Mouse (Mus musculus) MEL (cell line): ENCODE results near the gene Slc22a5. TPM values are rescaled to one million over a fixed set of nuclear protein-coding genes. Genes with fewer than 3 reads are reported as not detected.

Experiments used
- DNase-seq: peaks from one replicate; pipeline ENCODE4 v3.0.0; 2011; ENCODE audit warnings: low read depth, low spot score
- H3K27ac ChIP-seq: 2 replicates; pipeline ENCODE4 v1.5.1; 2012; ENCODE audit warnings: low read depth, mild to moderate bottlenecking, control low read depth, low read length, moderate library complexity; ENCODE audit not compliant: control insufficient read depth
- H3K27me3 ChIP-seq, 2 experiments: fragments of 150-350 bp in 1 of 2; sonication (generic) in 1 of 2; 2 replicates each; pipeline ENCODE4 v1.6.1; 2012; ENCODE audit warnings: low read length in 2 of 2, mild to moderate bottlenecking in 2 of 2, improper control_type of control experiment in 1 of 2, moderate library complexity in 1 of 2; ENCODE audit not compliant: insufficient read depth in 2 of 2, control insufficient read depth in 1 of 2
- H3K36me3 ChIP-seq, 2 experiments: 2 replicates each; pipeline ENCODE4 v1.6.1; 2012 to 2014; ENCODE audit warnings: low read length in 2 of 2, improper control_type of control experiment in 1 of 2, inconsistent platforms in 1 of 2, mild to moderate bottlenecking in 1 of 2; ENCODE audit not compliant: insufficient read depth in 2 of 2, control insufficient read depth in 1 of 2
- H3K4me1 ChIP-seq, 2 experiments: fragments of 150-350 bp in 1 of 2; sonication (generic) in 1 of 2; 2 replicates each; pipeline ENCODE4 v1.6.1; 2012; ENCODE audit warnings: low read length in 2 of 2, improper control_type of control experiment in 1 of 2, mild to moderate bottlenecking in 1 of 2; ENCODE audit not compliant: insufficient read depth in 2 of 2, control insufficient read depth in 1 of 2
- H3K4me3 ChIP-seq, 2 experiments: fragments of 150-350 bp in 1 of 2; sonication (generic) in 1 of 2; 2 replicates each; pipeline ENCODE4 v1.5.1; 2012; ENCODE audit warnings: low read depth in 2 of 2, low read length in 2 of 2, mild to moderate bottlenecking in 2 of 2, moderate library complexity in 2 of 2, control low read depth in 1 of 2, improper control_type of control experiment in 1 of 2; ENCODE audit not compliant: control insufficient read depth in 1 of 2, insufficient read depth in 1 of 2
- H3K79me2 ChIP-seq: 2 replicates; pipeline ENCODE4 v1.6.1; 2012; ENCODE audit warnings: mild to moderate bottlenecking, low read length, moderate library complexity; ENCODE audit not compliant: control insufficient read depth, poor library complexity, insufficient read depth
- H3K9ac ChIP-seq: 2 replicates; pipeline ENCODE4 v1.6.1; 2012; ENCODE audit warnings: low read depth, mild to moderate bottlenecking, control low read depth, low read length, moderate library complexity; ENCODE audit not compliant: control insufficient read depth, poor library complexity, severe bottlenecking
- H3K9me3 ChIP-seq: fragments of 150-350 bp; sonication (generic); replicated peaks from 2 replicates; pipeline ENCODE4 v1.6.1; 2012; ENCODE audit warnings: mild to moderate bottlenecking, low read length, improper control_type of control experiment, moderate library complexity; ENCODE audit not compliant: insufficient read depth
- BHLHE40 ChIP-seq: IDR thresholded peaks from 2 replicates; pipeline ENCODE4 v1.6.1; 2012; ENCODE audit warnings: low read depth, mild to moderate bottlenecking, inconsistent platforms, low read length, improper control_type of control experiment, borderline replicate concordance
- CHD1 ChIP-seq: IDR thresholded peaks from 2 replicates; pipeline ENCODE4 v1.6.1; 2012; ENCODE audit warnings: low read depth, mild to moderate bottlenecking, inconsistent platforms, low read length, improper control_type of control experiment
- CHD2 ChIP-seq: IDR thresholded peaks from 2 replicates; pipeline ENCODE4 v1.6.1; 2011; ENCODE audit warnings: low read length, improper control_type of control experiment
- E2F4 ChIP-seq: IDR thresholded peaks from 2 replicates; pipeline ENCODE4 v1.6.1; 2011; ENCODE audit warnings: low read depth, low read length, improper control_type of control experiment, borderline replicate concordance
- ELF1 ChIP-seq: IDR thresholded peaks from 2 replicates; pipeline ENCODE4 v1.6.1; 2014; ENCODE audit warnings: low read depth, mild to moderate bottlenecking, inconsistent platforms, low read length, improper control_type of control experiment, moderate library complexity
- EP300 ChIP-seq, 2 experiments: IDR thresholded peaks; 2 replicates each; pipeline ENCODE4 v1.6.1; 2011; ENCODE audit warnings: improper control_type of control experiment in 2 of 2, low read length in 2 of 2, low read depth in 1 of 2, mild to moderate bottlenecking in 1 of 2
- GABPA ChIP-seq: IDR thresholded peaks from 2 replicates; pipeline ENCODE4 v1.6.1; 2012; ENCODE audit warnings: low read depth, mild to moderate bottlenecking, inconsistent platforms, low read length, improper control_type of control experiment, moderate library complexity
- GATA1 ChIP-seq: IDR thresholded peaks from 2 replicates; pipeline ENCODE4 v1.6.1; 2011; ENCODE audit warnings: low read depth, low read length, improper control_type of control experiment
- HCFC1 ChIP-seq: IDR thresholded peaks from 2 replicates; pipeline ENCODE4 v1.6.1; 2012; ENCODE audit warnings: low read depth, mild to moderate bottlenecking, inconsistent platforms, low read length, improper control_type of control experiment, moderate library complexity
- JUND ChIP-seq: IDR thresholded peaks from 2 replicates; pipeline ENCODE4 v1.6.1; 2011; ENCODE audit warnings: low read depth, mild to moderate bottlenecking, improper control_type of control experiment, low read length
- MAFK ChIP-seq: IDR thresholded peaks from 2 replicates; pipeline ENCODE4 v1.6.1; 2011; ENCODE audit warnings: low read depth, mild to moderate bottlenecking, low read length, improper control_type of control experiment, borderline replicate concordance
- MEF2A ChIP-seq: IDR thresholded peaks from 2 replicates; pipeline ENCODE4 v1.6.1; 2014; ENCODE audit warnings: low read depth, mild to moderate bottlenecking, inconsistent platforms, low read length, improper control_type of control experiment; ENCODE audit not compliant: poor library complexity, insufficient replicate concordance, severe bottlenecking; ENCODE audit errors: extremely low read depth
- MXI1 ChIP-seq: IDR thresholded peaks from 2 replicates; pipeline ENCODE4 v1.6.1; 2011; ENCODE audit warnings: mild to moderate bottlenecking, low read depth, low read length, improper control_type of control experiment
- MYC ChIP-seq: IDR thresholded peaks from 2 replicates; pipeline ENCODE4 v1.6.1; 2011; ENCODE audit warnings: low read depth, mild to moderate bottlenecking, low read length, improper control_type of control experiment, moderate library complexity
- NELFE ChIP-seq: IDR thresholded peaks from 2 replicates; pipeline ENCODE4 v1.6.1; 2011; ENCODE audit warnings: low read depth, low read length, improper control_type of control experiment
- POLR2A ChIP-seq, 2 experiments: IDR thresholded peaks; 2 replicates each; pipeline ENCODE4 v1.6.1; 2011 to 2012; ENCODE audit warnings: low read length in 2 of 2, mild to moderate bottlenecking in 2 of 2, control low read depth in 1 of 2, improper control_type of control experiment in 1 of 2, low read depth in 1 of 2, moderate library complexity in 1 of 2; ENCODE audit not compliant: control insufficient read depth in 1 of 2, insufficient read depth in 1 of 2, poor library complexity in 1 of 2
- POLR2AphosphoS2 ChIP-seq: IDR thresholded peaks from 2 replicates; pipeline ENCODE4 v1.6.1; 2011; ENCODE audit warnings: low read length, improper control_type of control experiment
- RAD21 ChIP-seq: IDR thresholded peaks from 2 replicates; pipeline ENCODE4 v1.6.1; 2011; ENCODE audit warnings: mild to moderate bottlenecking, low read depth, low read length, improper control_type of control experiment
- RCOR1 ChIP-seq: IDR thresholded peaks from 2 replicates; pipeline ENCODE4 v1.6.1; 2012; ENCODE audit warnings: low read depth, mild to moderate bottlenecking, inconsistent platforms, low read length, improper control_type of control experiment
- SMC3 ChIP-seq: IDR thresholded peaks from 2 replicates; pipeline ENCODE4 v1.6.1; 2011; ENCODE audit warnings: low read depth, low read length, improper control_type of control experiment
- TBP ChIP-seq: IDR thresholded peaks from 2 replicates; pipeline ENCODE4 v1.8.0; 2011; ENCODE audit warnings: low read depth, low read length, improper control_type of control experiment
- TCF12 ChIP-seq: IDR thresholded peaks from 2 replicates; pipeline ENCODE4 v1.6.1; 2014; ENCODE audit warnings: low read depth, mild to moderate bottlenecking, inconsistent platforms, low read length, improper control_type of control experiment, moderate library complexity
- UBTF ChIP-seq: IDR thresholded peaks from 2 replicates; pipeline ENCODE4 v1.6.1; 2012; ENCODE audit warnings: low read depth, mild to moderate bottlenecking, inconsistent platforms, low read length, improper control_type of control experiment, moderate library complexity, borderline replicate concordance; ENCODE audit not compliant: insufficient read depth
- USF1 ChIP-seq: IDR thresholded peaks from 2 replicates; pipeline ENCODE4 v1.6.1; 2014; ENCODE audit warnings: low read depth, mild to moderate bottlenecking, inconsistent platforms, low read length, improper control_type of control experiment, moderate library complexity
- USF2 ChIP-seq, 2 experiments: IDR thresholded peaks; 2 replicates each; pipeline ENCODE4 v1.6.1; 2011 to 2012; ENCODE audit warnings: improper control_type of control experiment in 2 of 2, low read length in 2 of 2, borderline replicate concordance in 1 of 2, inconsistent platforms in 1 of 2, low read depth in 1 of 2, mild to moderate bottlenecking in 1 of 2; ENCODE audit not compliant: insufficient read depth in 1 of 2
- ZMIZ1 ChIP-seq: IDR thresholded peaks from 2 replicates; pipeline ENCODE4 v1.6.1; 2012; ENCODE audit warnings: low read depth, mild to moderate bottlenecking, inconsistent platforms, low read length, improper control_type of control experiment, moderate library complexity
- ZNF384 ChIP-seq: IDR thresholded peaks from 2 replicates; pipeline ENCODE4 v1.6.1; 2012; ENCODE audit warnings: low read depth, mild to moderate bottlenecking, inconsistent platforms, low read length, improper control_type of control experiment
- polyA plus RNA-seq, 2 experiments: library from polyadenylated mRNA; stranded (reverse) in 1 of 2; unstranded in 1 of 2; fragments of >175 nt in 1 of 2; fragments of >200 nt in 1 of 2; gene quantifications; 2 replicates each; pipeline versions ENCODE4 v1.2.1 to v1.2.4; 2012; ENCODE audit warnings: low replicate concordance in 2 of 2, low read depth in 1 of 2; ENCODE audit not compliant: insufficient read length in 2 of 2, insufficient read depth in 1 of 2, missing spikeins in 1 of 2
- total RNA-seq: library from RNA; depleted of rRNA; stranded (reverse); fragments of 300-350 nt; gene quantifications from 2 replicates; pipeline ENCODE4 v1.2.3, GENCODE M21; 2012

Gene Slc22a5
- total and polyA plus RNA-seq, 3 experiments, result 11.8 to 12.5 TPM; not detected in 1

DNA sequence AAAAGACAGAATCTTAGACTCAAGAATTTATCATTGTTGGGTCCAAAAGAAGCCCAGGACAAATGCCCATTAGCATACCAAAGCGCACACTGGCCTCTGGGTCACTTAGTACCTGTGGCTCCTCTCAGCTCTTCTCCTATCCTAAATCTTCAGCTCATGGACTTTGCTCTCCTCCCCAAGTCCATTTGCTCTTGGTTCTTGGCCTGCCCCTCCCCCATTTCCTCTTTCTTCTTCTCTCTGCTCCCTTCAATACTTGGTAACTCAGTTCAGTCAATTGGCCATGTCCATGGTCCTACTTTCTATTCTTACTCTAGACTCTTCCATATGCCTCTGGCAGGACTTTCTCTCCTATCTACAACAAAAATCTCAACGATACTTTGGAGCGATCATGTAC lies 69.5 kb downstream of the Slc22a5 start:
- Histone ChIP-seq H3K27ac (no peak overlapping the region), H3K36me3 (peaks cover 0 to 4% of the 10 kb centered on the region in 2 experiments; a peak in 2 of 4 replicates), H3K4me1 (peaks cover 0 to 12% of the 10 kb centered on the region in 2 experiments; a peak in 2 of 4 replicates), H3K27me3 (peaks cover 0 to 2% of the 10 kb centered on the region in 2 experiments; a peak in 2 of 4 replicates), H3K4me3 (no peak overlapping the region), H3K9me3 (no peaks in the 10 kb centered on the region), H3K9ac (no peak overlapping the region), H3K79me2 (no peaks in the 10 kb centered on the region)
- peak; percentile 29 for DNase-seq
- TF ChIP-seq MXI1 (no peak), TBP (no peak), MEF2A (no peak), UBTF (no peak), RAD21 (no peak), CHD2 (no peak), CHD1 (no peak), HCFC1 (no peak), E2F4 (no peak), ZNF384 (no peak), USF2 (IDR thresholded peaks at IDR 0.05; ENCODE audit: borderline replicate concordance in 1 of 2, insufficient read depth in 1 of 2, low read depth in 1 of 2, low read length in 2 of 2) (no peak), MYC (no peak), SMC3 (no peak), ELF1 (no peak), POLR2A (IDR thresholded peaks at IDR 0.05; ENCODE audit: control insufficient read depth in 1 of 2, insufficient read depth in 1 of 2, low read depth in 1 of 2, low read length in 2 of 2, poor library complexity in 1 of 2) (no peak)

GRCm38 (mm10) chr11:53821230-53821944 lies 70.1 kb downstream of the Slc22a5 start:
- no peaks in the 10 kb centered on the region for H3K9me3 ChIP-seq
- no peak overlapping the region for H3K9ac ChIP-seq
- peaks cover 0 to 4% of the 10 kb centered on the region in 2 experiments; a peak in 2 of 4 replicates for H3K36me3 ChIP-seq
- no peak for TF ChIP-seq MXI1
- no peak for TF ChIP-seq JUND
- TF ChIP-seq POLR2A (IDR thresholded peaks at IDR 0.05; ENCODE audit: control insufficient read depth in 1 of 2, insufficient read depth in 1 of 2, low read depth in 1 of 2, low read length in 2 of 2, poor library complexity in 1 of 2), result no peak
- TF ChIP-seq TBP, result no peak
- no peak for TF ChIP-seq BHLHE40
- no peak for TF ChIP-seq POLR2AphosphoS2
- no peak for TF ChIP-seq ZMIZ1
- no peak for TF ChIP-seq NELFE
- no peak for TF ChIP-seq E2F4
- no peak for TF ChIP-seq GATA1
- TF ChIP-seq EP300 (IDR thresholded peaks at IDR 0.05; ENCODE audit: low read depth in 1 of 2, low read length in 2 of 2), result no peak
- TF ChIP-seq RCOR1, result no peak
- TF ChIP-seq ZNF384, result no peak
- TF ChIP-seq TCF12, result no peak
- TF ChIP-seq MAFK, result no peak
- no peak for TF ChIP-seq GABPA
- no peak for TF ChIP-seq SMC3
- no peak for TF ChIP-seq USF2 (IDR thresholded peaks at IDR 0.05; ENCODE audit: borderline replicate concordance in 1 of 2, insufficient read depth in 1 of 2, low read depth in 1 of 2, low read length in 2 of 2)
- TF ChIP-seq RAD21, result no peak
- TF ChIP-seq USF1, result no peak
- no peaks in the 10 kb centered on the region for H3K79me2 ChIP-seq
- no peak for DNase-seq
- H3K27me3 ChIP-seq, result no peaks in the 10 kb centered on the region; a peak in 2 of 4 replicates
- H3K27ac ChIP-seq, result no peak overlapping the region
- H3K4me3 ChIP-seq, result no peak overlapping the region
- H3K4me1 ChIP-seq, result peaks cover 0 to 12% of the 10 kb centered on the region in 2 experiments; a peak in 2 of 4 replicates
